Mouse (Mus musculus) c-Kit-positive CD71-negative TER-119-negative erythroid progenitor cells, embryonic 14.5 days (primary cell): ENCODE results near the gene Gm20708.

Experiments used
- DNase-seq: peaks from one replicate; pipeline ENCODE4 v3.0.0-alpha.2; 2013; ENCODE audit warnings: low read depth

The Gm20708 gene

DNA sequence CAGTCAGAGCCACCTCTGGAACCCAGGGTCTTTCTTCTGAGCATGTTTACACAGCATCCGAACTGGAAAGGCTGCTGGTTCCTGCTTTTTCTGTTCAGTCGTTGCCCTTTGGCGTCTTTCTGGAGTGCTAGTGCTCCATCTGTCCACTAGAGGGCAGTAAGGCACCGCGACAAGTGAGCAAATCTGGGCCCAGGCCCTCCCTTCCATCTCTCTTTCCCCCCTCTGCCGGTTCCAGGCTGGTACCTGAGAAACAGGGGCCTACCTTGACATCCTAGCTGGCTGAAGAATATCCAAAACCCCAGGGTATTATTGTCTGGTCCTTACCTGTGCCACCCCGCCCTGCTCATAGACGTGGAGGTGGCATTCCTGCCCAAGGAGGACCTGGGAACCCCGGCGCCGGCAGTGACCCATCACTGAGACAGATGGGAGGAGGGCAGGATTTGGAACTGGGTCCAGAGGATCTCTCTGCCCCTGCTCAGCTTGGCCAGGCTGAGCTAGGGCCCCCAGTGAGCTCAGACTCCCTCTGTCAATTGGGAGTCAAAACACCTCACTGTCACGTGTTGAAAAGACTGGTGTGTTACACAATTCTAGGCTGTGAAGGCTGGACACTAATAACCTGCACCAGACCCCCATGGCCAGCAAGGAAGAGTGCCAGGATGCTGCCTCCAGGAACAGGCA, 61.4 kb downstream of the Gm20708 start:
- DNase-seq = peak; percentile 78

DNA sequence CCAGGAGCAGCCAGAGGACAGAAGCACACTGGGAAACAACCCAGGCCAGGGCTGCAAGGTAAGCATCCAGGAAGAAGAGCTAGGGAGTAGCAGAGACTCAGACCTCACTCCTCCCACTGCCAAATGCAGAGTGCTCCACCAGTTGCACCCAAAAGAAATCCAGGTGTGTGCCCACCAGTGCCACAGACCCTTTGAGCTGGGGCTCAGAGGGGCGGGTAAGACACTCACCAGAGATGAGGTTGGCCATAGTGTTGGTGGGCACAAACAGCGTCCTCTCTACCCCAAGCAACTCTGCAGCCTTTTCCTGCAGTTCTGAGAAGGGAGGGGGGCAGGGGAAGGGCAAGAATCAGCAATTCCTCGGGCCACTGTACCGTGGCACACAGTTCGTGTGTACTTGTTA, 61.9 kb downstream of the Gm20708 start:
- no peak for DNase-seq

DNA sequence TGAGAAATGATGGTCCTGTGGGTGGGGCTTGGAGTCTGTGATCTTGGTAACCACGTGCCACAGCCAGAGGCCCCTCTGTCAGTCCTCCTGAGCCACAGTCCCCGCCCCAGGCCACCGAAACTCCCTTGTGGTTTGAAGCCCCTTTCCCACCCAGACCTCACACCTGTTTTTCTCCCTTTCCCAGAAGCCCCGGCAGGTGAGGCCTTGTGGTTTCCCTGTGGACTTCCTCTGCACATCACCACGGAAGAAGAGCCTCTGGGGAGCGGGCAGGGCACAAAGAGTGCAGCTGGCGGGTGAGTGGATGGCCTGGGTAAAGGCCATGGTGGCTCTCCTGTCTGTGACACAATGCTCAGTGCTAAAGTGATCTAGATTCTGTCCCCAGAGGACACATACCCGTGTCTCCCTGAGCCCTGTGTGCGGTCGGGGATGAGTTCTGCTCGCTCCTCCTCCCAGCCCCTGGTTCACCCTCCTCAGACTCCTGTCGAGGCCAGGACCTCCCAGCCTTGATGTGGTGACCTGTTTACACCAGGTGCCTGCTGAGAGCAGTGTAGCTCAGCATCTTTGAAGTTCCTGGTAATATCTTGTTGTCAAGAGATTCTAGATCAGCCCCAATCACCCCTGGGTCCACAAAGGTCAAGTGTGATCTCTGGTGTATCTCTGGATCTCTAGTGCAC, 62.6 kb downstream of the Gm20708 start:
- DNase-seq = no peak

- DNase-seq = no peak
These were observed 63.6 kb downstream of the Gm20708 start, which contains the start of gene Tha1 for GRCm38 (mm10) chr11:117872861-117873608. Tha1 (minus strand) TSS chr11:117873481.

GRCm38 (mm10) chr11:117874419-117874818, 65.0 kb downstream of the Gm20708 start:
- no peak for DNase-seq

GRCm38 (mm10) chr11:117875681-117876080, 66.2 kb downstream of the Gm20708 start:
- DNase-seq = no peak

DNA sequence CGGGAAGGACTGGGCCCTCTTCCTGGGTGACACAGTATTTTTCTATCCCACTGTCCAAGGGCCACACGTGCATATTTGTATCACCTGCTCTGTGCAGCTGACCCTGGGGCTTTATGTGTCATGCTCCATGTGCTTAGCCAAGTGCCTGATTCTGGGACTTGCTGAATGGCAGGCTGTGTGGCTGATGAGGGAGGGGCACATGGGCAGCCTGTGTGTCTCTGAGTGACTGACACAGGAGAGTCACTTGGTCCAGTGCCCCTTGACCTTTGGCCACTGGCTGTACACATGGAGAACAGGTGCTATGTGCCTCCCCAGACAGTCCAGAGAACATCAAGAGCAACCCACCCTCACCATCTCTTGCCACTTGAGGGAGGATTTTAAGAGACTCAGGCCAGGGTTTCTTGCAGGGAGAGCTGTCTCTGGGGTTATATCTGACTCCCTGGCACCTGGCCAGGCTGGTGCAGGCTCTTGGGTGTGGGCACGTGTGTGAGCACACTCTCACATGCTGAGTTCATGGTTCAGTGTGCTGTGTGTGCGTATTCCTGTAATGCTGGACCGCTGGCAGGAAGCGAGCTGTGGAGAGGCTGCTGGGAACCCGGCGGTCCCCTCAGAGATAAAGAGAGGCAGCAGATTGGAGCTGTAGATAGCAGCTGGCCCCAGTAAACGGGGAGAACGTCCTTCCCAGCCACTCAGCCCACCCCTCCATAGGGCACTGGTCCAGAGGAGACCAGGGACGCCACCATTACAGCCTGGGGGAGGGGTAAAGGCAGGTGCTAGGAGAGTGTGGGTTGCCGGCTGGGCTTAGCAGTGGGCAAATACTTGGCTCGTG, 68.7 kb downstream of the Gm20708 start:
- no peak for DNase-seq

DNA sequence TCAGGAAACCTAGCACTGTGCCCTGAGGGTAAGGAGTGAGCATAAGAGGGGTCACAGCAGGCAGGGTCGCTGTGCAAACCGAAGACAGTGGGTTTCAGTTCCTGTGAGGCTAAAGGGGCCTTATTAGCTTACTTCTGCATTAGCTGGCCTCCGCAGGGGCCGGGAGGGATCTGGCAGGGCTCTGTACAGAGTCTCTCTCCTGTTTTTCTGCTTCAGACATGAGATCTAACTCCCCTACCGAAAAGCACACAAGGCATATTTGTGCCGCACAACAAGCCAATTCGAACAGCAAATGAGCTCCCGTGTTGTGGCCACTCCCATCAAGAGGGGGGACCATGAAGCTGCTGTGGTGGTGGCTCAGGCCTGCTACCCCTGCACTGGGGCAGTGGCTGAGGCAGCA, 69.4 kb downstream of the Gm20708 start:
- DNase-seq = no peak

- DNase-seq = no peak
These were observed 70.2 kb downstream of the Gm20708 start for GRCm38 (mm10) chr11:117879676-117880075.

DNA sequence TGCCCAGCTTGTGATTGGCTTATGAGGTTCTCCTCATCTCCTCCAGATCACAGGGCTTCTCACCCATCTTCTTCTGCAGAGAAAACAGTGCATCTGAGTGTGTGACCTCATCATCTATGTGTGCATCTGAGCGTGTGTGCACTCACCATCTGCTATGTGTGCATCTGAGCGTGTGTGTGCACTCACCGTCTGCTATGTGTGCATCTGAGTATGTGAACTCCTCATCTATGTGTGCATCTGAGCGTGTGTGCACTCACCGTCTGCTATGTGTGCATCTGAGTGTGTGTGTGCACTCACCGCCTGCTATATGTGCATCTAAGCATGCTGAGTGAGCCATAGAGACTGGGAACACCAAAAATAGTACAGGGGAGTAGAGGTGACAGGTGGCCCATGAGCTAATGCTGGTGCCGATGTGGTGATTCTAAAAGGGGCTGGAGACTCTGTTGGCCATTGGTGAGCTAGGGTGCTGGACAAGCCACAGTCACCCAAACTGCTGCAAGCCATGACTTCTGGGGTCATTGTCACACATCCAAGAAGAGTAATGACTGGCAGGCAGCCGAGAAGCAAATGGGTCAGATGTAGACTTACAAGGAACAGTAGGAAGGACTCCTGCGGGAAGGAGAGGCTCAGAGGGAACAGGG, 71.0 kb downstream of the Gm20708 start:
- DNase-seq = no peak

DNA sequence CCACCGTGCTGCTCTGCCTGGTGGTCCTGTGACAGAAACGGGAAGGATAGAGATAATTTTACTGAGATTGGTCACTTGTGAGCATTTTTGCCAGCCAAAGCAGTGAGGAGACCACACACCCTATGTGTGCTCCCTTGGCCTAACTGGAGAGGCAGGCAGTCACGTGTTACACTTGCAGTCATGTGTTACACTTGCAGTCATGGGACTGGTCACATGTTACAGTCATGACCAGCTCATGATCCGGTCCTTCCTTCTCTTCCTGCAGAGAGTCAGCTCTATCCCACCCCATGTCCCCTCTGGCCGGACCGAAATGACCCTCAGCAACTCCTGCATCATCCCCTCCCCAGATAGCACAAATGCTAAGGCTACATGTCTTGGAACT, 71.5 kb downstream of the Gm20708 start:
- DNase-seq = no peak

- no peak for DNase-seq
These were observed 72.3 kb downstream of the Gm20708 start for GRCm38 (mm10) chr11:117881787-117882186.

DNA sequence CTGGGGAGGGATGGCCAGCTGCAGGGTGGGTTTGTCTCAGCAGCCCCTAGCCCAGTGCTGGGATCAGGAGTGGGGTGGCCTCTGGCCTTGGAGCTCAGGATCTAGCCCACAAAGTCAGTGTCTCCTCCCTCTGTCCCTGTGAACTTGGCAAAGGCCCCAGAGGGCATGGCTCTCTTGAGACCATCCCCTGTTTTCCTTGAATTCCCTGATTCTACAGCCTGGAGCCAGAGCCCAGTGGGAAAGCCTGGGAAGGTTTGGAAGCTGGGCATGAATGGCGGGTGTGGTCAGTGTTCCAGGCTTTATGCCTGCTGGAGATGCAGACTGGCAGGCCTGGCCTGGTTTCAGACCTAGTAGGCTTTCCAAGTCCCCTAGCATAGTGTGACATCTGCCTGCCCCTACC, 72.7 kb downstream of the Gm20708 start:
- DNase-seq = no peak

GRCm38 (mm10) chr11:117886000-117886399, 76.5 kb downstream of the Gm20708 start:
- DNase-seq = no peak

GRCm38 (mm10) chr11:117888168-117888852, 78.8 kb downstream of the Gm20708 start:
- no peak for DNase-seq

DNA sequence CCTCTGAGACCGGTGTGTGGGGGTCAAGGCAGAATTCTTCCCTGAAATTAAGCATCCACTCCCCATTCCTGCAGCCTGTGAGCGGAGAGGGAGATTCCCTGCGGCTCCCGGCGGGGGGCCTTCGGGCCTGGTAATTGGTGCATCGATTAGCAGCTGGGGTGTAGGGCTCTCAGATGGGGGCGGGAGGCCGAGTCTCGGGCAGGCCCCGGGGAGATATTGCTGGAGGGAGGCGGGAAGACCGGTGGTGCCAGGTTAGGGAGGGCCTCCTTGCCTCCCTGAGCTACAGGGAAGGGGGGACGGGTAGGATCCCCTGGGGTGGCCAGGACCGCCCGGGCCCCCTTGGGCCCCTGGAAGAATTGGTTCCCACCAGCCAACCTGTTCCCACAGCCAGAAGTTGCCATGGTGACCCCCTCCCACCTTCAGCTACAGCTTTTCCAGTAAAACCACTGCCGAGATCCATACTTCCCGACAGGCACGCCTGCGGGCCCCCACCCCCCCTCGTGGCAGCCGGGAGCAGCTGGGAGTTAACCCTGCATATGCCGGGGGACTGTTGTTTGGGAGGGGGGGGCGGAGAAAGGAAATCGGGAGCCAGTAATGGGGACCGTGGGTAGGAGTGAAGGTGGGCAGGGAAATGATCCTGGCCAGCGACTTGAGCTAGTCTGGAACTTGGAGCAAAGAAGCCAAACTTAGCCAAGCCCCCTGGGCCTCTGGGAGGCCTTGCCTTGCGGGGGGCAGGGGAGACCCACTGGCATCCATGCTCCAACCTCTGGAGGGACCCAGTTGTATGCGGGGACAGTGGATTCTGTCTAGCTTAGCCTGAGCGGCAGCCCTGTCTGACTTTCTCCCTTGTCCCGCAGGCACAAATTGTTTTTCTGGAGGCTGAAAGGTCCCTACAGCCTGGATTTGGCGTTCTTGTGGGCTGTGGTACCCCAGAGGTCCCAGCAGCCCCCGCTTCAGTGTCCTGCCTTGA, 79.7 kb downstream of the Gm20708 start:
- DNase-seq = no peak
